Mouse (Mus musculus) sigmoid colon, adult 10 weeks (tissue): Measurements from ENCODE around the gene Supt20. TPM values are rescaled to one million over a fixed set of nuclear protein-coding genes. Genes with fewer than 3 reads are reported as not detected.

Experiments used
- polyA plus RNA-seq: library from polyadenylated mRNA; stranded (reverse); fragments of 350-450 nt; fragmentation: Illumina TruSeq; extraction: RNeasy Lipid Tissue Mini Kit (QIAGEN cat#74804); gene quantifications from one replicate; pipeline ENCODE4 v1.2.3, GENCODE M21; 2014; ENCODE audit warnings: low read depth, low replicate concordance

The Supt20 gene
- polyA plus RNA-seq: 159 TPM

DNA sequence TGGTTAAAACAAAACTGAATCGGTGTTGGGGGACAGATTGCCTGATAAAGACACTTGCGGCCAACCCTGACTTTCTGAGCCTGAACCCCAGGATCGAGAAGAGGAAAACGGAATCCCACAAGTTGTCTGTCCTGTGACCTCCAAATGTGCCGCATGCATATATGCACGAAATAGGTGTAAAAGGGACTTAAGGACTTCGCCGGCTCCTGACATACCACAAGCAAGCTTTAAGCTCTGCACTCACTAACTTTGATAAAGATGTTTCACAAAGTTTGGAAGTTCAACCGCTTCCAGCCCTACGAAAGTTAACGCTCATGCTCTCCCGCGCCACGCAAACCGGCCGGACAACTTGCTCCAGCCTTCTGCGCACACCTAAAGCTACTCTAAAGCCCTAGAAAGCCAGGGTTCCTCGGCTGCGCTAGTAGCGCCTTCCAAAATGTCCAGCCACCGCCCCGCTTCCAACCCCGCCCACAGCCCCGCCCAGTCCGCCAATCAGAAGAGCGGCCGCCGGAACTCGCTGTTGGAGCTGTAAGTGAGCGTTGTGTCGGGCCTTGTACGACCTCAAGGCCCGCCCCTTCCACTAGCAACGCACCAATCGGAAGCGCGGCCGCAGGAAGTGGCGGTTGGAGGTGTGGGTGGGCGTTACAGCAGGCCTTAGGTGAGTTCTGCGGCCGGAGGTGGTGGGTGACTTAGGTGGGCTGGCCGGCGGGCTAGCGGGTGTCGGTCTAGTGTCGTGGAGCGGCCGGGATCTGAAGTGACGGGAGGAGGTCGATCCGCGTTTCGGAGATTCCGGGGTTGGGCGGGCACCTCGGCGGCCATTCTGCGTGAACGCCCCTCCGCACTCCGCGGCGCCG is at the start of gene Supt20:
TSS of gene Supt20 (plus strand) at position 606 of the 854 bp plus-strand sequence.

DNA sequence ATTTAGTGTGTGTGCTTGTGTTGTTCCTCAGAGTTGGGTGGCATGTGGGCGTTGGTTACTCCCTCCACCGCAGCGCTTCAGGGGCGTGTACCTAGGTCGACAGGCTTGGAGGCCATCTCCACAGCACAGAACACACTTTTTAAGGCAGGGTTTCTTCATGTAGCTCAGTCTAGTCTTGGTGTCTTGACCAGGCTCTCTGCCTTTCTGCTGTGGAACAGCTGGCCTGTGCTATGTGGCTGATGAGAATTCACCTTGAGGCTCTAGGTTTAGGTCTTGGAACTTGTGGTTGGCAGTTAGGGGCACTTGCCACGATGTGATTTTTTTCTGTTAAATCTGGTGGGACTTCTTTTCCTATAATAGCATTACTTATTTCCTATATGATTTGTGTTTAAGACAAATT is 21.6 kb downstream of the Supt20 start, which contains the start of gene Gm21958:
TSS of gene Gm21958 (minus strand) at position 101 of the 400 bp plus-strand sequence.

DNA sequence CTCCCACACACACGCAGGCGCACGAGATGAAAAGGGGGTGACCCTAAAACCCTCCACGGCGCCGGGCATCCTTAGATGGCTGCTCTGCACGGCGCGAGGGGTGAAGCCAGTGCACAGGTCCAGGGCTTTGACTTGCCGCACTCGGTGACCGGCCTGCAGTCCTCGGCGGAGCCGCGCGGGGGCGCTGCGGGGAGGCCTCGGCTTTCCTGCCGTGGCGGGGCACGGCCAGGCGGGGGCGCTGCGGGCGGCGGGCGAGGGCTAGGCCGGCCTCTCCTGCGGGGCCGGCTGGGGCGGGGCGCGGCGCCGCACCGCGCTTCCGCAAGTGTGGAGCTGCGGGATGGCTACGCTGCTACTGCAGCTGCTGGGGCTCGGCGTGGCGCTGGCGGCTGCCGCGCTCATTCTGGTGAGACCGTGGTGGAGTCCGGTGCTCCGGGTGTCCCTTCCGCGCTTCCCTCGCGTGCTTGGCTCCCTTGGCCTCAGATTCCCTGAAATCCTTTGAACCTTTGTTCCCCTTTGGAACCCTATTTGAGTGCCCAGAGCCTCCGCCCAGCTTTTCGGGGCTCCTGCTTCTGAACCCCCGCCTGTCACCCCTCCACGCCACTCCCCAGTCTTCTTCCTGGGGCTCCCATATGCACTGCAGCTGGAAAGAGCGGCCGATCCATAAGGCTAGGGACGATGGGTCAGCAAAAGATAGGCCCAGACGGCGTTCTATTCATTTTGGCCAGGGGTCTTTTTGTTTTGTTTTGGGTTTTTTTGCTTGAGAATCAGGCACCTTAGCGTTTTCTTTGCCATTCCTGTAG is 42.8 kb downstream of the Supt20 start, which contains the start of the genes Exosc8 and Alg5:
TSS of gene Exosc8 (minus strand) at position 147 of the 800 bp plus-strand sequence.
TSS of gene Alg5 (plus strand) at position 293 of the 800 bp plus-strand sequence.

DNA sequence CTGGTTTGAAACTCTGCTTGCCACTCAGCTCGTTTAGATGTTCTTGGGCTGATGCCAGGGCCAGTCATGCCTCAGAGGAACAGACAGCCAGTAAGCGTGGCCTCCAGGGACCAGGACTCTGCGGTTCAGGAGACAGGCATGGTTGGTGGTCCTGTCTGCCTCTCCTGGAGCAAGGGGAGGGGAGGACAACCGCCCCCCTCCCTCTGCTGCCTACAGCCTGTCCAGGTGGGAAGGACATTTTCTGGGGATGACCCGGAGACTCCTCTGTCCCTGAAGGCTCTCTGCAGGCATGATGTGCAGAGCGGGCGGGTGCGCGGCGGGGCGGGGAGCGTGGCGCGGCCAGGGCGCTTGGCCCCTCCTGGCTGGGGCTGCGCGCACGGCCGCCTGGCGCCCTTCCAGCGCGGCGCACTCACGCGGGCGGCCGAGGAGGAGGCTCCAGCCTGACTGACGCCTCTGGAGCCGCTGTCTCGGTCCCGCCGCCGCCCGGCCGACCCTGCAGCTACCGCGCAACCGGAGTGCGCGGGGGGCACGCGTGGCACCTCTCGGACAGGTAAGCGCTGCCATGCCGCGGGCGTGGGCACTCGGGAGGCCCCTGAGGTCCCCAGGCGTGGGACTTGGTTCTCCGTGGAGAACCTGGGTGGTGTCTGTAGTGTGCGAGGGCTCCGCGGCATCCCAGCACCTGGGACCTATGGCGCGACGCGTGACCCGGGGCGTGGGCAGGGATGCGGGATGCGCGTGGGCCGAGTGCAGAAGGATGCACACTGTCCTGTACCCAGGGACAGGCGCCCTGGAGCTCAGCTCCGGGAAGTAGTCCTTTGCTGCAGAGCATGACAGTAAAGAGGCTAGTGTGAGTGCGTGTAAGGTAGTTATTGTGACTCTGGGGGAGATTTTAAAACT is 62.8 kb downstream of the Supt20 start, which contains the start of gene Smad9:
TSS of gene Smad9 (plus strand) at position 438 of the 897 bp plus-strand sequence.

Other genes starting within 250 kb of the Supt20 start
- gene Gm21958, start 21.5 kb downstream of the Supt20 start, polyA plus RNA-seq: not detected
- 27.1 TPM for gene Exosc8, start 42.6 kb downstream of the Supt20 start, polyA plus RNA-seq
- gene Alg5, start 42.7 kb downstream of the Supt20 start, polyA plus RNA-seq: 34.9 TPM
- 5.2 TPM for gene Smad9, start 62.8 kb downstream of the Supt20 start, polyA plus RNA-seq
- gene Rfxap, start 115.0 kb downstream of the Supt20 start, polyA plus RNA-seq: 13.5 TPM
- not detected for gene Sertm1, start 223.1 kb downstream of the Supt20 start, polyA plus RNA-seq